Mouse (Mus musculus) neural tube, embryonic 15.5 days (tissue): ENCODE measurements around the gene Chn1. TPM values are rescaled to one million over a fixed set of nuclear protein-coding genes. Genes with fewer than 3 reads are reported as not detected.
A peak's percentile ranks its signal among the peaks of the same experiment; 100 is the strongest.

Source experiments
- ATAC-seq: fragments of 200-750 bp; cut with Nextera tagmentation; 2 replicates; pipeline ENCODE4 v1.8.0; 2017; ENCODE audit warnings: mild to moderate bottlenecking, moderate TSS enrichment, moderate library complexity; ENCODE audit not compliant: low FRiP score
- H3K27ac ChIP-seq: fragments of 300-500 bp; sonication (generic); replicated peaks from 2 replicates; pipeline ENCODE4 v1.5.1; 2015; ENCODE audit warnings: mild to moderate bottlenecking, inconsistent platforms
- H3K27me3 ChIP-seq: fragments of 300-500 bp; sonication (generic); replicated peaks from 2 replicates; pipeline ENCODE4 v1.6.1; 2015; ENCODE audit warnings: inconsistent platforms
- H3K36me3 ChIP-seq: fragments of 300-500 bp; sonication (generic); 2 replicates; pipeline ENCODE4 v1.6.1; 2015; ENCODE audit warnings: inconsistent platforms
- H3K4me1 ChIP-seq: fragments of 300-500 bp; sonication (generic); 2 replicates; pipeline ENCODE4 v1.6.1; 2015; ENCODE audit warnings: inconsistent platforms
- H3K4me2 ChIP-seq: fragments of 300-500 bp; sonication (generic); 2 replicates; pipeline ENCODE4 v1.6.1; 2015; ENCODE audit warnings: inconsistent platforms, mild to moderate bottlenecking, moderate library complexity
- H3K4me3 ChIP-seq: fragments of 300-500 bp; sonication (generic); replicated peaks from 2 replicates; pipeline ENCODE4 v1.5.1; 2015; ENCODE audit warnings: mild to moderate bottlenecking, inconsistent platforms
- H3K9ac ChIP-seq: fragments of 300-500 bp; sonication (generic); replicated peaks from 2 replicates; pipeline ENCODE4 v1.6.1; 2015; ENCODE audit warnings: mild to moderate bottlenecking, inconsistent platforms
- H3K9me3 ChIP-seq: fragments of 300-500 bp; sonication (generic); replicated peaks from 2 replicates; pipeline ENCODE4 v1.6.1; 2016; ENCODE audit warnings: inconsistent platforms
- WGBS: fragments of 180-500 bp; shearing (Covaris S2); methylation state at CpG from one replicate; pipeline ENCODE4 v1.1.7; 2015; ENCODE audit warnings: mixed read lengths; 5-methylcytosine and 5-hydroxymethylcytosine counted together
- polyA plus RNA-seq: library from polyadenylated mRNA; unstranded; fragments of >200 nt; fragmentation: Nextera tagmentation; extraction: Ambion mirVana; gene quantifications from 2 replicates; pipeline ENCODE4 v1.2.1, GENCODE M21; 2015

Chn1 gene
- polyA plus RNA-seq, 1 experiment from 2014 or later: 101 TPM

GRCm38 (mm10) chr2:73779796-73780195 lies 4.7 kb upstream of the Chn1 start:
- Histone ChIP-seq H3K4me2 (no peak overlapping the region), H3K27me3 (no peaks in the 10 kb centered on the region), H3K4me1 (peaks cover 18% of the 10 kb centered on the region; the same call in 1 of the 2 replicates), H3K36me3 (no peaks in the 10 kb centered on the region), H3K27ac (no peak overlapping the region), H3K9me3 (no peaks in the 10 kb centered on the region), H3K4me3 (no peak overlapping the region), H3K9ac (no peak overlapping the region)
- WGBS: 31% methylated on average over 7 of the region's 7 CpGs
- no peak for ATAC-seq

DNA sequence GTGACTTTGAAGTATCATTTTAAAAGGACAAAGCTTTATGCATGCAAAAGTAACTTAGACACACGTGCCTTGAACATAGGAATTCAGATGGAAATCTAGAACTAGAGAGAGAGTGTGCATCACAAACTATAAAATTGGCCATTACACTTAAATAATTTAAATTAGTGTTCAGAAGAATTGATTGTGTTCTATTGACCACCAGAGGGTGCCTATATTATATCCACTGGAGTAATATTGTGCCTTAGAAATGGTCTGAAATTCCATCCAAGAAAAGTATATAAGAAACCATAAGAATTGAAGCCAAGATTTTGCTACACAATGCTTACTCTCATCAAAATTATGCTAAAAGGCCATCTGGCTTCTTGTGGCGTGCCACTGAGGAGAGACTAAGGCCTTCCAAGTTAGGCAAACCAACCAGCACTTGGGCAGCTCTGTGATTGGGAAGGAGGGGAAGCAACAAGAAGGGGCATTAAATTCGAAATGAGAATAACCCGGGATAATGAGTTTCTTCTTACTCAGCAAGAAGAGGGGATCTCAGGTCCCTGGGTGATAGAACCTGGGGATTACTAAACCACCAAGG lies 4.0 kb upstream of the Chn1 start:
- Histone ChIP-seq H3K27me3 (no peaks in the 10 kb centered on the region), H3K27ac (no peak overlapping the region), H3K9ac (no peak overlapping the region), H3K4me2 (no peak overlapping the region), H3K36me3 (no peaks in the 10 kb centered on the region), H3K4me3 (no peak overlapping the region), H3K9me3 (no peaks in the 10 kb centered on the region), H3K4me1 (peaks cover 23% of the 10 kb centered on the region; the same call in 1 of the 2 replicates)
- no peak for ATAC-seq
- 53% methylated on average over 4 of the region's 4 CpGs for whole genome bisulfite sequencing

DNA sequence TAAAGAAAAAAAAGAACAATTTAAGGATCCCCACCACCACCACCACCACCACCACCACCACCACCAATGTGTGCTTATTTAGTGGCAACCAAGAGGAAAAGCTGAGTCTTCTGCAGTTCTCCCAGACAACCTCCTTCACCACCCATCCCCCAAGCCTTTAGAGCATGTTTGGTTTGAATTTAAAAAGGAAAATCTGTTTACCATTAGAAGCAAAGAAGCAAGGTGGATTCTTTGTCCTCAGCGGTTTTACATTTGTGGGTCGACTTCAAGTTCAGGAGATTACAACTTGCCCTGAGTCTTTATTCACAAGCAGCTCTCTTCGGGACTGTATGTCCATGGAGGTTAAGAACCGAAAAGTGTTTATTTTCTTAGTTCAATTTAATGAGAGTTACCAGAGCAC lies 1.8 kb upstream of the Chn1 start:
- Histone ChIP-seq H3K36me3 (no peaks in the 10 kb centered on the region), H3K4me2 (peak overlapping the region; percentile 68), H3K9me3 (no peaks in the 10 kb centered on the region), H3K27ac (peak overlapping the region; percentile 35; the same call in 1 of the 2 replicates), H3K4me1 (peaks cover 39% of the 10 kb centered on the region), H3K4me3 (no peak overlapping the region), H3K9ac (no peak overlapping the region), H3K27me3 (no peaks in the 10 kb centered on the region)
- 43% methylated on average over 4 of the region's 4 CpGs for WGBS
- no peak for ATAC-seq

DNA sequence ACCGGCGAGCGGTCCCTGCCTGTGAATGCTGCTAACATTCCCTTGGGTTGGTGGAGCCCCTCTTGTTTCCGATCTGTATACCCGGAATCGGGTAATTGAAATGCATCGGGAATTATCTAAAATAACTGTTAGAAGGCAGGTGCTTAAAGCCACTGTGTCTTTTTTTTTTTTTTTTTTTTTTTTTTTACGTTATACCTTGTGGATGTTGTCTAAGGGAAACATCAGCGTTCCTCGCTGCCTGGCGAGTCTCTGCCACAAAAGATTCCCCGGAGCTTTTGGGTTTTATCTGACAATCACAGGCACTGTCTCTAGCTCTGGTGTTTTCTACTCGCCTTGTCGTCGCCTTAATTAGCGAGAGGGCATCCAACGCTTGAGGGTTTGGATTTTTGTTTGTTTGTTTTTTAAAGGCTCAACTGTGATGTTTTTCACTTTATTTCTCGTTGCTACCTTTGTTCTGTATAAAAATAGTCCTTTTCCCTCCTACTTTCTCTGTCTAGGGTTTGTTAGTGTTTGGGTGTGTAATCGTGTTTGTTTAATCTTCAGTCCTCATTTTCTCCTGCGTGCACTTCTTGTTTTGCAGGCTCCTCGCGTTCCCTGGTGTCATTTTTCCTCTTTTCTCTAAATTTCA lies 651 bp upstream of the Chn1 start:
- peak overlapping the region; percentile 81 for H3K4me3 ChIP-seq
- peak overlapping the region; percentile 97 for H3K27ac ChIP-seq
- ATAC-seq: peak; percentile 37
- H3K9me3 ChIP-seq: no peaks in the 10 kb centered on the region
- H3K4me2 ChIP-seq: peak overlapping the region; percentile 68
- H3K4me1 ChIP-seq: peaks cover 40% of the 10 kb centered on the region
- no peaks in the 10 kb centered on the region for H3K36me3 ChIP-seq
- H3K9ac ChIP-seq: peak overlapping the region; percentile 84
- H3K27me3 ChIP-seq: no peaks in the 10 kb centered on the region
- under 1% methylated on average over 22 of the region's 22 CpGs for WGBS

- Histone ChIP-seq H3K27ac (no peak overlapping the region), H3K36me3 (no peaks in the 10 kb centered on the region), H3K9ac (no peak overlapping the region), H3K4me2 (peak overlapping the region; percentile 68), H3K4me3 (peak overlapping the region; percentile 81), H3K4me1 (peaks cover 29% of the 10 kb centered on the region), H3K27me3 (no peaks in the 10 kb centered on the region), H3K9me3 (no peaks in the 10 kb centered on the region)
- no peak for ATAC-seq
- 12% methylated on average over 1 of the region's 1 CpGs for WGBS
These were observed 2.2 kb downstream of the Chn1 start for GRCm38 (mm10) chr2:73772945-73773344.

DNA sequence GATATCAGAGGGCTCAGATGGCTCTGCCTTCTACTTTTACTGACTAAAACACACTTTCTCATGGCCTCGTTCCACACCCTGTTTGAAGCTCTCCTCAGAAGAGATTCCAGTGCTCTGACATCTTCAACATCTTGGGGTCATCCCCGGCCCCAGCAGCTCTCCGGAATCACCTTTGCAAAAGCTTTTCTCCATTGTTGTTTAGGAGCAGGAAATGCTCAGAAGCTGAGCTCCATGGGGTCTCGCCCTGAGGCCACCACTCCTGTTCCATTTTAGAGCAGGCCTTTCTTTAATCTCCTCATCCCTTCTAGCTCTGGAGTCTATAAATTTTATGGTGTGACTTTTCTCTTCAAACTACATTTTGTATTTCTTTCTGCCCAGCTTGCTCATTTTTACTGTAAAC lies 6.5 kb downstream of the Chn1 start:
- no peak for ATAC-seq
- WGBS: 77% methylated on average over 4 of the region's 4 CpGs
- H3K9ac ChIP-seq: no peak overlapping the region
- H3K4me3 ChIP-seq: no peak overlapping the region
- H3K27ac ChIP-seq: no peak overlapping the region
- no peaks in the 10 kb centered on the region for H3K27me3 ChIP-seq
- H3K4me2 ChIP-seq: no peak overlapping the region
- H3K9me3 ChIP-seq: no peaks in the 10 kb centered on the region
- H3K36me3 ChIP-seq: no peaks in the 10 kb centered on the region
- peaks cover 18% of the 10 kb centered on the region for H3K4me1 ChIP-seq

DNA sequence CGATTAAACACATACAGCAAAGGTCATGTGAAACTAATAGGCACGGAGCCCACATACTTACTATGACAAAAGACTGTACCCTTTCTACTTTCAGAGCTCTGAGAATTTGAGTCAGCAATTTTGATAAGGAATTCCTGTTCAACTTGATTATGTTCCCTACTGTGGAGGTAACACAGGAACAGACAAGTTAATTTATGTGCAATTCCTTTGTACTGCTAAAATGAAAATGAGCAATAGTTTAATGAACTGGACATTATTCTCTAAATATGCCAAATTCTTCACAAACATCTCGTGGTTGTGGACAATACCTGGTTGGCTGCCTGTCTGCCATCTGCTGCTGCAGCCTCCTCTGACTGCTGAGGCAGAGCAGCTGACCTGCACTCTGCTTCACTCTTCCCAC lies 11.6 kb downstream of the Chn1 start:
- no peak overlapping the region for H3K27ac ChIP-seq
- H3K4me2 ChIP-seq: no peak overlapping the region
- H3K27me3 ChIP-seq: no peaks in the 10 kb centered on the region
- WGBS: 31% methylated on average over 3 of the region's 3 CpGs
- H3K9ac ChIP-seq: no peak overlapping the region
- no peaks in the 10 kb centered on the region for H3K36me3 ChIP-seq
- no peaks in the 10 kb centered on the region for H3K9me3 ChIP-seq
- ATAC-seq: no peak
- H3K4me1 ChIP-seq: peaks cover 6% of the 10 kb centered on the region; the same call in 1 of the 2 replicates
- no peak overlapping the region for H3K4me3 ChIP-seq

GRCm38 (mm10) chr2:73759899-73760298 lies 15.2 kb downstream of the Chn1 start:
- WGBS: 84% methylated on average over 7 of the region's 7 CpGs
- H3K27ac ChIP-seq: no peak overlapping the region
- no peaks in the 10 kb centered on the region for H3K27me3 ChIP-seq
- no peaks in the 10 kb centered on the region for H3K36me3 ChIP-seq
- no peak overlapping the region for H3K4me3 ChIP-seq
- no peaks in the 10 kb centered on the region for H3K9me3 ChIP-seq
- H3K9ac ChIP-seq: no peak overlapping the region
- peaks cover 6% of the 10 kb centered on the region; the same call in 1 of the 2 replicates for H3K4me1 ChIP-seq
- H3K4me2 ChIP-seq: no peak overlapping the region
- ATAC-seq: no peak

- H3K9me3 ChIP-seq: no peaks in the 10 kb centered on the region
- no peak overlapping the region for H3K9ac ChIP-seq
- WGBS: 80% methylated on average over 5 of the region's 5 CpGs
These were observed 16.1 kb downstream of the Chn1 start for GRCm38 (mm10) chr2:73759027-73759426.

GRCm38 (mm10) chr2:73747297-73747696 lies 27.8 kb downstream of the Chn1 start:
- H3K27me3 ChIP-seq: no peaks in the 10 kb centered on the region
- no peak for ATAC-seq
- H3K36me3 ChIP-seq: no peaks in the 10 kb centered on the region
- H3K9ac ChIP-seq: no peak overlapping the region
- H3K9me3 ChIP-seq: no peaks in the 10 kb centered on the region
- 95% methylated on average over 1 of the region's 1 CpGs for whole genome bisulfite sequencing
- H3K4me1 ChIP-seq: no peaks in the 10 kb centered on the region
- H3K27ac ChIP-seq: no peak overlapping the region
- H3K4me2 ChIP-seq: no peak overlapping the region
- no peak overlapping the region for H3K4me3 ChIP-seq

More at GRCm38 (mm10) chr2:73759027-73759426, 16.1 kb downstream of the Chn1 start:
- Histone ChIP-seq H3K4me3 (no peak overlapping the region), H3K27me3 (no peaks in the 10 kb centered on the region), H3K27ac (no peak overlapping the region), H3K36me3 (no peaks in the 10 kb centered on the region), H3K4me1 (peaks cover 6% of the 10 kb centered on the region; the same call in 1 of the 2 replicates), H3K4me2 (no peak overlapping the region)
- no peak for ATAC-seq

- ATAC-seq: no peak
- H3K9ac ChIP-seq: no peak overlapping the region
- WGBS: 94% methylated on average over 1 of the region's 1 CpGs
These were observed 28.8 kb downstream of the Chn1 start for GRCm38 (mm10) chr2:73746375-73746770.

GRCm38 (mm10) chr2:73745647-73746374 lies 29.3 kb downstream of the Chn1 start:
- no peak for ATAC-seq
- H3K9ac ChIP-seq: no peak overlapping the region
- H3K4me3 ChIP-seq: no peak overlapping the region
- H3K36me3 ChIP-seq: no peaks in the 10 kb centered on the region
- 60% methylated on average over 3 of the region's 3 CpGs for WGBS
- no peak overlapping the region for H3K27ac ChIP-seq
- H3K4me2 ChIP-seq: no peak overlapping the region
- H3K9me3 ChIP-seq: no peaks in the 10 kb centered on the region
- no peaks in the 10 kb centered on the region for H3K27me3 ChIP-seq
- no peaks in the 10 kb centered on the region for H3K4me1 ChIP-seq

More at GRCm38 (mm10) chr2:73746375-73746770, 28.8 kb downstream of the Chn1 start:
- Histone ChIP-seq H3K27ac (no peak overlapping the region), H3K9me3 (no peaks in the 10 kb centered on the region), H3K4me2 (no peak overlapping the region), H3K4me3 (no peak overlapping the region), H3K4me1 (no peaks in the 10 kb centered on the region), H3K27me3 (no peaks in the 10 kb centered on the region), H3K36me3 (no peaks in the 10 kb centered on the region)
